Mouse (Mus musculus) central nervous system, embryonic 18 days (tissue): ENCODE measurements around the gene Trim80. TPM values are rescaled to one million over a fixed set of nuclear protein-coding genes. Genes with fewer than 3 reads are reported as not detected.

Source experiments
- polyA plus RNA-seq: library from polyadenylated mRNA; depleted of rRNA; stranded (reverse); fragments of >200 nt; gene quantifications from 2 replicates; pipeline ENCODE4 v1.2.3, GENCODE M21; 2012; rRNA removed

The Trim80 gene
- 0.09 TPM in 1 of 2 replicates, not detected in the other for polyA plus RNA-seq

DNA sequence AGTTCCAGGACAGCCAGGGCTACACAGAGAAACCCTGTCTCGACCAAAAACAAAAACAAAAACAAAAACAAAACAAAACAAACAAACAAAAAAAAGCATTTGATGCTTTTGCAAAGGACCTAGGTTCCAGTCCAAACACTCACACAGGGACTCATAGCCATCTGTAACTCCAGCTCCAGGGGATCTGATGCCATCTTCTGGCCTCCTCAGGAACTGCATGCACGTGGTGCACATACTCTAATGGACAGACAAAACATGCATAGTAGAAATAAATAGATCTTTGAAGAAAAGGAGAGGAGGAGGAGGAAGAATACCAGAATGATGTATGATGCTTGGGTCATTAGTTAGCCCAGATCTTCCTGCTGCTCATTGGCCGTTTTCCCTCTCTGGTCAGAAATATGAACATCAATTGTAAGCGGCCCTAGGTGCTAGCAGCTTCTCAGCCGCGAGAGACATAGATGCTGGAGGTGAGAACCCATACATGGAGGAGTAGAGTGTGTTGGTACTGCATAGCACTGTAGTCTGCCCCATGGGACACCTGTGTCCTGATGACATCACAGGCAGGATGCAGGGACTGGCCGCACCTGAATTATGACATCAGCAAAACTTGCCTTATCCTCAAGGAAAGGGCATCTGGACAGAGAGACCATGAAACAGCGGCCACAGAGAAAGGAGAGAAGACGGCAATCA is at the start of gene Trim80:
Gene Trim80 (plus strand): TSS at position 640 of the 690 bp plus-strand sequence.

DNA sequence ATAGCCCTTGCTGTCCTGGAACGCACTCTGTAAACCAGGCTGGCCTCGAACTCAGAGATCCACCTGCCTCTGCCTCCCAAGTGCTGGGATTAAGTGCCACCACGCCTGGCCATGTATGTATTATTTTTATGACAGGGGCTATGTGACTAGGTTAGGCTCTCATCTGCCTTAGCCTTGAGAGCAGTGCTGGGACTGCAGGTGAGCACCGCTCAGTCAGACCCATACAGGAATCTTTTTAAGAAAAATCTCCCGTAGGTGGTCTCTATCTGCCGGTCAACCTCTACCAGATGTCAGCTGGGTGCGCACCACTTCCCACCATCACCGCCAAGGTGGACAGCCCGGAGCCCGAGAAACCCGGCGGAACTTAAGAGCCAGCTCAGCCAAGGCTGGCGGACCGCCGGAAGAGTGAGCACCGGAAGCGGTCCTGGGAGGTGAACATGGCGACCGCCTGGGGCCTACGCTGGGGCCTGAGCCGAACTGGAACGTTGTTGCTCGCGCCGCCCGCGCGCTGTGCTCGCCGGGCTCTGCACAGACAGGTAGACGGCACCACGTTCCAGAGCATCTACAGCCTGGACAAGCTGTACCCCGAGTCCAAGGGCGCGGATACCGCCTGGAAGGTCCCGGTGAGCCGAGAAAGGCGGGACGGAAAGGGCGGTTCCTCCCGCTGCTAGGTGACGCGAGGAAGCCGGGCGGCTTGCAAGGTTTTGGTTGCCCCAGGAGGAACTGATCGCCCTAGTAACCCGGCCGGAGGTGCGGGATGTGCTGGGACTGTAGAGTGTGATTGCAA is 36.8 kb upstream of the Trim80 start, which contains the start of gene Mrpl58:
Gene Mrpl58 (plus strand): TSS at position 415 of the 787 bp plus-strand sequence.

DNA sequence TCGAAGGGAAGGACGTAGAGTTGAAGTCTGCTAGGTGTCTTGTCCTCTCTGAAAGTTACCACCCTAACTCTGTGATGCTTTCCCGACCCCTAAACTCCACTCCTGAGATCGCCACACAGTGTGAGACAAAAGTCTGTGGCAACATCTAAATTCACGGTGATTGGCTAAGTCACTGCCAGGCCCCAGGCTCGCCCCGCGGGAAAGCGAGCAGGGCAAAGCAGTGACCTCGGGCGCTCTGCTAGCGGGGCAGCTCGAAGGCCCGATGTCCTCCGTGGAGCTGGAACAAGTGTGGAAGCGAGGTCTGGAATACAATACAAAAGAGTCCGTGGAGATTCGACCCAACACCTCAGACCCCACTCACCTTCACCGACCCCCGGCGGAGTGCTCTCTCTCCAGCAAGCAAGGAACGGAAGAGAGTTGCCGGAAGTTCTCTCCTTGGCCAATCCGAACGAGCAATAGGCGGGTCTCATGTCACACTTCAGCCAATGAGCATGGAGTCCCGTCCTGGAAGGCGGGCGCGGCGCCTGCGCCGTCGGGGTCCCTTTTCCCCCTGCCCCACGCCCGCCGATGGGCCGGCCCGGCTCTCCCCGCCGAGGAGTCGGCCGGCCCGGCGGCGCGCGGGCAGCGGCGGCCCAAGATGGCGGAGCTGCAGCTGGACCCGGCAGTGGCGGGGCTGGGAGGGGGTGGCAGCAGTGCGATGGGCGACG is 20.7 kb upstream of the Trim80 start, which contains the start of the genes Atp5h and Kctd2:
Gene Atp5h (minus strand): TSS at position 432 of the 707 bp plus-strand sequence.
Gene Kctd2 (plus strand): TSS at position 598 of the 707 bp plus-strand sequence.

DNA sequence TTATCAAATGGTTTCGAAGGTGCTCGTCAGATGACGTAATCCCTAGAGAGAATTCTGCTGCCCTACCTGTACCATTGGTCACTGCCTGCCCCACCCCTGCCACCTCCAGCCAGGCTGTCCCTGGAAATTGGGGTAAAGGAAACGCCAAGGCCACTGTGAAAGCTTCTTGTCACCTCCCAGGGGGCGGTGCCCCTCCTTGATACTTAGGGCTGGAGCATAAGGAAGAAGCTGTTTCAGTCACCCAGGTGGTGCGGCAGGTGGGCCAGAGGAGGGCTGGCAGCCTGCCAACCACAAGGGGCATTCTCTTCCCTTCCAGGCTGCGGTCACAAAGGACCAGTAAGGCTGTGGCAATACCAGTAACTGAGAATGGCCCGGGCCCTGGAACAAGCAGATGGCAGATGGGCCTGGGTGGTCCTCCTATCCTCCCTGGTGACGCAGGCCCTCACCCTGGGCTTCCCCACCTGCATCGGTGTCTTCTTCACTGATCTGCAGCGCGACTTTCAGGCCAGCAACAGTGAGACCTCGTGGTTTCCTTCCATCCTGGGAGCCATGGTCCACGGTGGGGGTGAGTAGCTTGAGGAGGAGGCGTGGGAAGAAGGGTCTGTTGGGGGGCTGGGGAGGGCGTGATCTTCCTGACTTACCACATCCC is 22.0 kb downstream of the Trim80 start, which contains the start of gene Slc16a5:
Gene Slc16a5 (plus strand): TSS at position 232 of the 649 bp plus-strand sequence.

DNA sequence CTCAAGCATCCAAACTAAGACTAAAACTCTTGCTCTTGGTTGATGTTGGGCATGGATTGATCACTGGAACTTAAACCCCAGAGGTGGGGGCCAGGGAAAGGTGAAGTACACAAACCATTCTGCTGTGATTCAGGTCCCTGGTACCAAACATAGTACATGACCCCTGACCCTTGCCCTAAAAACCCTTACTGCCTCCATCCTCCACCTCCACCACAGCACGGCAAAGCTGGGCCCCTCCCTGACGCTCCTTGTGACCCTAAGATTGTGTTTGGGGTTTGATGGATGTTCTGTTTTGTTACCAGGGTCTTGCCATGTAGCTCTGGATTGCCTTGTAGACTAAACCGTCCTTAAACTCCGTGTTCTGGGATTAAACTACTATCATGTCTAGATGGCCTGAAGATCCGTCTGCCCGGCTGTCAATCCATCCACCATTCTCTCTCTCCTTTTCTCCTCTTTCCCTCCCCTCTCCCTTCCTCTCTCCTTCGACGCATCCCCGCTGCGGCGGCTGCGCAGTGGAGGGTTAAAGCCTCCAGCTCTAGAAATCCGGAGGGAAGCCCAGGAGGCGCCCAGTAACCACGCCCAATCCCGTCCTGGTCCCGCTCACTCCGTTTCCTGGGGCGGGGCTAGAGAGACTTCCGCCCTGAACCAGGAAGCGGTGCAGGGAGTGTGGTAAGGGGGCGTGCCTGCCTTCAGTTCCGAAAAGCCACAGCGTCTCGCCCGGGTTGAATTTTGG is 34.8 kb downstream of the Trim80 start, which contains the start of gene Armc7:
Gene Armc7 (plus strand): TSS at position 643 of the 733 bp plus-strand sequence.

DNA sequence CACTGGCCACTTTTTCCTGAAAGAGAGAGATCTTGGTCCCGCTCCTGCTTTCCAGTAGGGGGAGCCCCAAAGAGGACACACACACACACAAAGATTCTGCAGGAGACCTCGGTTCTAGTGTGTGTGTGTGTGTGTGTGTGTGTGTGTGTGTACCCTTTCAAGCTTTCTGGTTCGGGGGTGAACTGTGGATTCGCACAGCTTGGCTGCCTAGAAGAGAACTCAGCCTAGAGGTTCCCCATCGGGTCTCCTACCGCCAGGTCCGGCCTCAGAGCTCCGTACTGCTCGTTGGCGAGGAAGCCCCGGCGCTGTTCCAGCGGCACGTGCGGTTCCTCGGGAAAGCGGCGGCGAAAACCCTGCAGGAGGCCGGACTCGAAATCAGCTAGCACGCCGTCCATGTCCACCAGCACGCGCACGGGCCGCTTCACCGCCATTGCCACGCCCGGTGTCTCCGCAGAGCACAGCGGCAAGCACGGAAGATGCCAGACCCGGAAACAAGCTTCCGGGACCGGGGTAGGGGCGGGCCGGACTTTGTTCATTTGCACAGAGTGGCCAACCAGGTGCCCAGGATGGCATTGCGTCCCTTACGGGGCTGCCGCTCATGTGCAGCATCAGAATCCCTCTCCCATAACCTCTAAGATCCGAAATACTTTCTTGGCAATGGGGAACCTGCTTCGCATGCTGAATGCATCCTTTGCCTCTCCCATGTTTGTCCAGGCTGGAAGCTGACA is 51.2 kb downstream of the Trim80 start, which contains the start of gene Nt5c:
Gene Nt5c (minus strand): TSS at position 507 of the 728 bp plus-strand sequence.

Other genes starting within 250 kb of the Trim80 start
- 2.6 and 3.1 TPM in 2 replicates for gene Grin2c, start 173.3 kb upstream of the Trim80 start, polyA plus RNA-seq
- 31.3 and 33.1 TPM in 2 replicates for gene Fdxr, start 163.5 kb upstream of the Trim80 start, polyA plus RNA-seq
- gene Fads6, start 142.9 kb upstream of the Trim80 start, polyA plus RNA-seq, result 4.2 and 4.5 TPM in 2 replicates
- 0.07 and 0.16 TPM in 2 replicates for gene Otop2, start 133.4 kb upstream of the Trim80 start, polyA plus RNA-seq
- gene Ush1g, start 118.5 kb upstream of the Trim80 start, polyA plus RNA-seq, result 0.06 and 0.13 TPM in 2 replicates
- 0.62 and 0.68 TPM in 2 replicates for gene Otop3, start 105.8 kb upstream of the Trim80 start, polyA plus RNA-seq
- gene Hid1, start 72.8 kb upstream of the Trim80 start, polyA plus RNA-seq, result 56.4 and 69.3 TPM in 2 replicates
- gene Cdr2l, start 58.6 kb upstream of the Trim80 start, polyA plus RNA-seq, result 31.5 and 32.2 TPM in 2 replicates
- gene Mrpl58, start 36.8 kb upstream of the Trim80 start, polyA plus RNA-seq, result 103 and 122 TPM in 2 replicates
- 444 and 496 TPM in 2 replicates for gene Atp5h, start 20.6 kb upstream of the Trim80 start, polyA plus RNA-seq
- gene Kctd2, start 20.4 kb upstream of the Trim80 start, polyA plus RNA-seq, result 49.7 and 50.7 TPM in 2 replicates
- 0.10 TPM in 1 of 2 replicates, not detected in the other for gene Slc16a5, start 21.9 kb downstream of the Trim80 start, polyA plus RNA-seq
- gene Armc7, start 35.1 kb downstream of the Trim80 start, polyA plus RNA-seq, result 9.9 and 10.3 TPM in 2 replicates
- 69.7 and 88.0 TPM in 2 replicates for gene Nt5c, start 51.3 kb downstream of the Trim80 start, polyA plus RNA-seq
- gene Jpt1, start 73.8 kb downstream of the Trim80 start, polyA plus RNA-seq, result 1,339 and 1,384 TPM in 2 replicates
- gene Sumo2, start 95.7 kb downstream of the Trim80 start, polyA plus RNA-seq, result 630 and 633 TPM in 2 replicates
- 122 and 125 TPM in 2 replicates for gene Nup85, start 123.9 kb downstream of the Trim80 start, polyA plus RNA-seq
- 40.5 and 43.5 TPM in 2 replicates for gene Mrps7, start 163.4 kb downstream of the Trim80 start, polyA plus RNA-seq
- 44.8 and 47.4 TPM in 2 replicates for gene Gga3, start 163.5 kb downstream of the Trim80 start, polyA plus RNA-seq
- 20.5 and 21.5 TPM in 2 replicates for gene Mif4gd, start 172.4 kb downstream of the Trim80 start, polyA plus RNA-seq
- gene Slc25a19, start 187.8 kb downstream of the Trim80 start, polyA plus RNA-seq, result 71.3 and 78.6 TPM in 2 replicates